Mouse (Mus musculus) olfactory bulb, adult 2 months (tissue): ENCODE data around the gene Endod1.

ENCODE experiments used
- CTCF ChIP-seq: fragments of 200-500 bp; IDR thresholded peaks from 2 replicates; pipeline ENCODE4 v1.5.1; 2012; ENCODE audit warnings: low read depth, mild to moderate bottlenecking, low read length, moderate library complexity; ENCODE audit not compliant: insufficient read depth
- POLR2A ChIP-seq: fragments of 200-500 bp; IDR thresholded peaks from 2 replicates; pipeline ENCODE4 v1.6.1; 2012; ENCODE audit warnings: mild to moderate bottlenecking, low read depth, low read length, moderate library complexity; ENCODE audit not compliant: insufficient read depth

- TF ChIP-seq POLR2A (no peak), CTCF (no peak)
Observed at GRCm38 (mm10) chr9:14381353-14382055, at the start of gene Endod1.
